Mouse (Mus musculus): ENCODE measurements around the gene Ttl. TPM values are rescaled to one million over a fixed set of nuclear protein-coding genes. Genes with fewer than 3 reads are reported as not detected.
A peak's percentile ranks its signal among the peaks of the same experiment; 100 is the strongest.

Gene Ttl
- polyA plus RNA-seq, 1 experiment from 2014 or later: 20.0 TPM

- Histone ChIP-seq H3K36me3 (no peaks in the 10 kb centered on the region), H3K9me3 (0 out of 2 replicates have a peak, but pooled peaks cover 5% of the 10 kb centered on the region), H3K27ac (no peak overlapping the region), H3K4me1 (replicated peaks) (no peaks in the 10 kb centered on the region), H3K9ac (replicated peaks) (no peak overlapping the region), H3K27me3 (no peaks in the 10 kb centered on the region), H3K4me2 (no peak overlapping the region), H3K4me3 (replicated peaks) (no peak overlapping the region)
- no peak for ATAC-seq (ENCODE audit: insufficient number of reproducible peaks, insufficient read depth, low FRiP score, low TSS enrichment, low read depth)
- 69% methylated on average over 4 of the region's 4 CpGs for WGBS
Observed at GRCm38 (mm10) chr2:129052451-129052983, 13.2 kb upstream of the Ttl start.

- H3K9ac ChIP-seq (replicated peaks): no peak overlapping the region
- 88% methylated on average over 6 of the region's 6 CpGs for WGBS
- H3K9me3 ChIP-seq: 0 out of 2 replicates have a peak, but pooled peaks cover 15% of the 10 kb centered on the region
- H3K27ac ChIP-seq: no peak overlapping the region
- ATAC-seq (ENCODE audit: insufficient number of reproducible peaks, insufficient read depth, low FRiP score, low TSS enrichment, low read depth): no peak
- no peak overlapping the region for H3K4me2 ChIP-seq
- H3K36me3 ChIP-seq: no peaks in the 10 kb centered on the region
- no peaks in the 10 kb centered on the region for H3K27me3 ChIP-seq
- no peaks in the 10 kb centered on the region for H3K4me1 ChIP-seq (replicated peaks)
- no peak overlapping the region for H3K4me3 ChIP-seq (replicated peaks)
Observed at GRCm38 (mm10) chr2:129055741-129056140, 10.0 kb upstream of the Ttl start.

DNA sequence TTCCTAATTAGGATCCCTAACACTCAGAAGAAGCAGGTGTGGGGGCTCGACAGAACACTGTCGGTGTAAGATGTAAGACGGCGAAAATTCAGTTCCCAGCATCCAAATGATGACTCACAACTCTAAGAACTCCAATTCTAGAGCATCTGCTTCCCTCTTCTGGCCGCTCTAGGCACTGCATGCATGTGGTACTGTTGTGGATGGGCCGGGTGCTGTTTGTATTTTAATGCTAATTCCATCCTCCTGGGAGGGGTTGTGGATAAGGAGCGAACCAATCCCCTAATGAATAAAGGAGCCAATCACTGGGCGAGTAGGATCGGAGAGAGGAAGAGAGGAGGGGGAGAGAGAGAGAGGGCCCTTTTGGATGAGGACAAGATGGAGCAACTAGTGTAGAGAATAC lies 9.1 kb upstream of the Ttl start:
- Histone ChIP-seq H3K36me3 (no peaks in the 10 kb centered on the region), H3K9me3 (0 out of 2 replicates have a peak, but pooled peaks cover 15% of the 10 kb centered on the region), H3K4me2 (no peak overlapping the region), H3K4me3 (replicated peaks) (no peak overlapping the region), H3K9ac (replicated peaks) (no peak overlapping the region), H3K27me3 (no peaks in the 10 kb centered on the region), H3K27ac (no peak overlapping the region), H3K4me1 (replicated peaks) (no peaks in the 10 kb centered on the region)
- ATAC-seq (ENCODE audit: insufficient number of reproducible peaks, insufficient read depth, low FRiP score, low TSS enrichment, low read depth): no peak
- 48% methylated on average over 9 of the region's 9 CpGs for WGBS

DNA sequence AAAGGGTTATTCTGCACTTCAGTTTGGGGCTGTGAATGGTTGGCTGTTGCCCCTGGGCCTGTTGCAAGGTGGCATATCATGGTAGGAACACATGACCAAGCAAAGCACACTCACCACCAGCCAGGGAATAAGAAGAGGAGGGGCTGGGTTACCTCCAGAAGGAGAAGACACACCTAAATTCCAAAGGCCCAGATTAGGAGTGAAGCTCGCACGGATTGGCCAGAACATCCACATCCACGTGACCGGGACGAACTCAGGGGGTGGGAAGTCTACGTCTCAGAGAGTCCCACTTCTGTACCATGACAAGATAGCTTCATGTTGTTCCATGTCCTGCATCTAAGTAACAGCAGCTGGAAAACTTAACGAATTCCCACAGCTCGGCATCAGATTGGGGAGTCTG lies 8.5 kb upstream of the Ttl start:
- Histone ChIP-seq H3K9ac (replicated peaks) (no peak overlapping the region), H3K4me1 (replicated peaks) (no peaks in the 10 kb centered on the region), H3K4me3 (replicated peaks) (no peak overlapping the region), H3K4me2 (no peak overlapping the region), H3K36me3 (no peaks in the 10 kb centered on the region), H3K27ac (no peak overlapping the region), H3K27me3 (no peaks in the 10 kb centered on the region), H3K9me3 (0 out of 2 replicates have a peak, but pooled peaks cover 15% of the 10 kb centered on the region)
- no peak for ATAC-seq (ENCODE audit: insufficient number of reproducible peaks, insufficient read depth, low FRiP score, low TSS enrichment, low read depth)
- 93% methylated on average over 8 of the region's 8 CpGs for WGBS

DNA sequence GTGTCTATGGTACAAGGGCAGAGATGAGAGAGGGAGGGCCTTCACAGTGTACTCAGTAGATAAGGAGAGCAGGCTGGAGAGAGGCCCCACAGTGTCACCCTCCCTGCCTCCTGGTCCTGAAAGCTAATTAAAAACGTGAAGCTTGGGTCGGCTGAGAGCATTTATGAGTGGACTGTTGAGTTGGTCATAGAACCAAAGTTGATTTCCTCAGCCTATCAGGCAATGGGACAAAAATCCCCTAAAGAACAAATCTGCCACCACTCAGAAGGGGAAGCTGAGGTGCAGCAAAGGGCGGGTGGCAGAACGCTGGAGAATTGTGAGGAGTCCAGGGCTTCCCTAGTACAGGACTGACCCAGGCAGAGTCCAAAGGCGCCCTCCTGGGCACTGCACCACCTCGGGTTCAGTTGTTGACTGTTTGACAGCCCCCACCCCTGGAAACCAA lies 7.8 kb upstream of the Ttl start:
- Histone ChIP-seq H3K27me3 (no peaks in the 10 kb centered on the region), H3K4me1 (replicated peaks) (no peaks in the 10 kb centered on the region), H3K4me2 (no peak overlapping the region), H3K4me3 (replicated peaks) (no peak overlapping the region), H3K9me3 (0 out of 2 replicates have a peak, but pooled peaks cover 15% of the 10 kb centered on the region), H3K27ac (no peak overlapping the region), H3K9ac (replicated peaks) (no peak overlapping the region), H3K36me3 (no peaks in the 10 kb centered on the region)
- ATAC-seq (ENCODE audit: insufficient number of reproducible peaks, insufficient read depth, low FRiP score, low TSS enrichment, low read depth): no peak
- 80% methylated on average over 6 of the region's 6 CpGs for WGBS

GRCm38 (mm10) chr2:129061456-129062059 lies 4.2 kb upstream of the Ttl start:
- H3K36me3 ChIP-seq: no peaks in the 10 kb centered on the region
- peaks cover 10% of the 10 kb centered on the region; the same call in 1 of the 2 replicates for H3K4me1 ChIP-seq (replicated peaks)
- no peak overlapping the region for H3K4me3 ChIP-seq (replicated peaks)
- no peak overlapping the region for H3K4me2 ChIP-seq
- H3K27me3 ChIP-seq: no peaks in the 10 kb centered on the region
- 76% methylated on average over 10 of the region's 10 CpGs for WGBS
- no peak for ATAC-seq (ENCODE audit: insufficient number of reproducible peaks, insufficient read depth, low FRiP score, low TSS enrichment, low read depth)
- no peak overlapping the region for H3K27ac ChIP-seq
- H3K9ac ChIP-seq (replicated peaks): no peak overlapping the region
- H3K9me3 ChIP-seq: 0 out of 2 replicates have a peak, but pooled peaks cover 12% of the 10 kb centered on the region

DNA sequence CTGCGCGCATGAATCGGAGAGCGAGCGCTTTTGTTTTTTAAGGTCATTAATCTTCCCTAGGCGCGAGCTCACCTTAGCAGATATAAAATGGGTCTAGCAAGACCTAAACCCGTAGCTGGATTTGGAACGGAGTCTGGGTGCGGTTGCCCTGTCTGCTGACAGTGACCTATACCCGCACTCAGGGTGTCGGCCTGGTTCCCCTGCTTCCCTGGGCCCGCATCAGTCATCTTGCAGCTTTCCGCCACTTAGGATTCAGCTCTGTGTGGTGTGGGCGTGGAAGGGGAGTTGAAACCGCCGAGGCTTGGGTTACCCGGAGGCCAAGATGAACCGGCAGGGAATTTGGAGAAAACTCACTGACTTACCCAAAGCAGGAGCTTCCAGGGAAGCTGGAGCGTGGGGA lies 584 bp downstream of the Ttl start:
- ATAC-seq (ENCODE audit: insufficient number of reproducible peaks, insufficient read depth, low FRiP score, low TSS enrichment, low read depth): peak; percentile 74; the same call in 1 of the 2 replicates
- Histone ChIP-seq H3K27ac (peak overlapping the region; percentile 80), H3K9ac (replicated peaks) (peak overlapping the region; percentile 81), H3K4me1 (replicated peaks) (peaks cover 22% of the 10 kb centered on the region), H3K4me2 (peak overlapping the region; percentile 73), H3K27me3 (no peaks in the 10 kb centered on the region), H3K36me3 (peaks cover 13% of the 10 kb centered on the region; the same call in 1 of the 2 replicates), H3K4me3 (replicated peaks) (peak overlapping the region; percentile 84), H3K9me3 (no peaks in the 10 kb centered on the region)
- under 1% methylated on average over 20 of the region's 20 CpGs for WGBS

- peaks cover 13% of the 10 kb centered on the region; the same call in 1 of the 2 replicates for H3K36me3 ChIP-seq
- 87% methylated on average over 3 of the region's 3 CpGs for WGBS
- no peak overlapping the region for H3K4me2 ChIP-seq
- H3K27me3 ChIP-seq: no peaks in the 10 kb centered on the region
- no peak for ATAC-seq (ENCODE audit: insufficient number of reproducible peaks, insufficient read depth, low FRiP score, low TSS enrichment, low read depth)
- H3K9ac ChIP-seq (replicated peaks): no peak overlapping the region
- no peaks in the 10 kb centered on the region for H3K9me3 ChIP-seq
- H3K4me3 ChIP-seq (replicated peaks): no peak overlapping the region
- H3K27ac ChIP-seq: no peak overlapping the region
- peaks cover 16% of the 10 kb centered on the region for H3K4me1 ChIP-seq (replicated peaks)
Observed at GRCm38 (mm10) chr2:129070296-129070695, 4.6 kb downstream of the Ttl start.

DNA sequence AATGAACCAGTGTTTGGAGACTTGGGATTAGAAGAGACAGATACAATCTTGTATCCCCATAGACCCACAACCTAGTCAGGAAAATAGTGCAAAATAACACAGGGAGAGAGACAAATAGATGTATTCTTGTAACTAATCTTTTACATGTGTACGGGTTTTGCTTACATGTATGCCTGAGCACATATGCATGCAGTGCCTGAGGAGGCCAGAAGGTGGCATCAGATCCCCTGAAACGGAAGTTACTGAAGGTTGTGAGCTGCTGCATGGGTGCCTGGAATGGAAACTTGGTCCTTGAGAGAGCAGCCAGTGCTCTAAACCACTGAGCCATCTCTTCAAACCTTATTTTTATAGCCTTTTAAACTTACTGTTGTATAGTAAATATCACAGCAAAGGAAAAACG lies 12.6 kb downstream of the Ttl start:
- no peak for ATAC-seq (ENCODE audit: insufficient number of reproducible peaks, insufficient read depth, low FRiP score, low TSS enrichment, low read depth)
- Histone ChIP-seq H3K36me3 (peaks cover 68% of the 10 kb centered on the region), H3K27me3 (no peaks in the 10 kb centered on the region)

GRCm38 (mm10) chr2:129079194-129079593 lies 13.5 kb downstream of the Ttl start:
- Histone ChIP-seq H3K9me3 (no peaks in the 10 kb centered on the region), H3K27me3 (no peaks in the 10 kb centered on the region), H3K4me2 (no peak overlapping the region), H3K9ac (replicated peaks) (no peak overlapping the region), H3K36me3 (peaks cover 68% of the 10 kb centered on the region), H3K4me1 (replicated peaks) (no peaks in the 10 kb centered on the region), H3K27ac (no peak overlapping the region), H3K4me3 (replicated peaks) (no peak overlapping the region)
- ATAC-seq (ENCODE audit: insufficient number of reproducible peaks, insufficient read depth, low FRiP score, low TSS enrichment, low read depth): no peak
- WGBS: 81% methylated on average over 2 of the region's 2 CpGs

More for the DNA sequence above, 12.6 kb downstream of the Ttl start:
- Histone ChIP-seq H3K4me1 (replicated peaks) (no peaks in the 10 kb centered on the region), H3K4me2 (no peak overlapping the region), H3K4me3 (replicated peaks) (no peak overlapping the region), H3K9me3 (no peaks in the 10 kb centered on the region), H3K27ac (no peak overlapping the region), H3K9ac (replicated peaks) (no peak overlapping the region)
- WGBS: 88% methylated on average over 3 of the region's 3 CpGs

- no peak overlapping the region for H3K4me3 ChIP-seq (replicated peaks)
- WGBS: 70% methylated on average over 13 of the region's 13 CpGs
- no peak overlapping the region for H3K27ac ChIP-seq
- H3K9me3 ChIP-seq: no peaks in the 10 kb centered on the region
- ATAC-seq (ENCODE audit: insufficient number of reproducible peaks, insufficient read depth, low FRiP score, low TSS enrichment, low read depth): no peak
- H3K9ac ChIP-seq (replicated peaks): no peak overlapping the region
- H3K36me3 ChIP-seq: peaks cover 79% of the 10 kb centered on the region
- no peaks in the 10 kb centered on the region for H3K27me3 ChIP-seq
- H3K4me2 ChIP-seq: no peak overlapping the region
- no peaks in the 10 kb centered on the region for H3K4me1 ChIP-seq (replicated peaks)
Observed at GRCm38 (mm10) chr2:129081097-129081496, 15.4 kb downstream of the Ttl start.

DNA sequence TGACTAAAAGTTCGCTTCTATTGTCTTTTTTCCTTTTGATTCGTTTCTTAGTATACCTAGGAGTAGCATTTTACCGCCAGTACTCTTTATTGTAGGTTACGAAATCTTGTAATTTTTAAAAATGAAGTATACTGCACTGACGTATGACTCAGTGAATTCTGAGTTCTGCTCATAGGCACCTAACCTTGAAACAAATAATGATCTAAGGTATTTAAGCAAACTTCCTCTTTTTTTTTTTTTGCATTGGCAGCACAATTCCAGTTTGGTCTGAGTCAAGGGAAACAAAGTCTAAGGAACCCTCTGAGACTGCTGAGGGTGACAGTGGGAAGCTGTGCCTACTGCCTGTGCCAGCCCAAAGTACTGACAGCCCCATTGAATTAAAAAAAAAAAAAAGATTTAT lies 17.8 kb downstream of the Ttl start:
- Histone ChIP-seq H3K9me3 (no peaks in the 10 kb centered on the region), H3K36me3 (peaks cover 76% of the 10 kb centered on the region), H3K4me1 (replicated peaks) (no peaks in the 10 kb centered on the region), H3K27me3 (no peaks in the 10 kb centered on the region), H3K9ac (replicated peaks) (no peak overlapping the region), H3K27ac (no peak overlapping the region), H3K4me2 (no peak overlapping the region), H3K4me3 (replicated peaks) (no peak overlapping the region)
- WGBS: 86% methylated on average over 5 of the region's 5 CpGs
- ATAC-seq (ENCODE audit: insufficient number of reproducible peaks, insufficient read depth, low FRiP score, low TSS enrichment, low read depth): no peak
